Mouse (Mus musculus) urinary bladder, postnatal 10 days (tissue): ENCODE results near the gene Olfr829.
"Not testable (repeated sequence)": the region's sequence is repeated elsewhere in the genome, so short reads cannot be mapped to it uniquely, and the experiment has no call there.

Experiments
- DNase-seq: peaks from one replicate; pipeline ENCODE4 v3.0.0; 2022; ENCODE audit warnings: low spot score

The Olfr829 gene

DNA sequence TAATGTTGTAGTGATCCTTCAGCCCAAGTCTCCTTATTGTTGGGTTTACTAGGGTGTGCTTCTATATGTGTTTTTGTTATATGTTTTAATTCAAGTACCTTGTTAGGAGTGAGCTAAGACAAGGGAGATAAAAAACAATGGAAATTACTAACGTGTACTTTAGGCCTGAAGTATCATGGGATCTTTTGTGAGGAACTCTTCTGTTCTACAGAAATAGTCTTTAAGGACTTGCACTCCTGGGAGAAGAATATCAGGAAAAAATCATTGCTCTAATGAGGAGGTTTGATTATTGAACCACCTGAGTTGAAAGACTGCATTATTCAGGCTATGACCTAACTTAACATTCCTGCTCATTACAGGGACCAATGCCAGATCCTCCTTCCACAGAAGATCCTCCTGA lies at the start of gene Olfr829:
TSS of gene Olfr829 (plus strand) at position 301 of the 400 bp plus-strand sequence.
- no peak for DNase-seq

DNA sequence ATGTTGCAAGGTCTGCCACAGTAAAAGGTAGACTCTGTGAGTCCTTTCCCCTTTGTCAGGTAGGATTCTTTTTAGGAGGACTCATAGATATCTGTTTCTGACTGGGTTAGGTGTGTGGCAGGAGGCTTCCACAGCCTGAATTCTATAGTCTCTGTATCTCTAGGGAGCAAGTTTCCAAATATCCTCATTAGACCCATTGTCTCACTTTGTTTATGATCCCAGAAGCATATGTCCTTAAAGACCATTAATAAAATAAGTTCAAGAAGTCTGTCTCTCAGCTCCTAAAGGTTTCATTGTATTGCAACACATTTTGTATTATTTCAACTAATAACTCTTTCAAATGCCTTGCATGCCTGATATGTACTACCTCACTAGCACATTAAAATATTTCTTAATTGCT lies 35.3 kb upstream of the Olfr829 start, which contains the start of gene Olfr828:
TSS of gene Olfr828 (minus strand) at position 101 of the 400 bp plus-strand sequence.
- DNase-seq = no peak

DNA sequence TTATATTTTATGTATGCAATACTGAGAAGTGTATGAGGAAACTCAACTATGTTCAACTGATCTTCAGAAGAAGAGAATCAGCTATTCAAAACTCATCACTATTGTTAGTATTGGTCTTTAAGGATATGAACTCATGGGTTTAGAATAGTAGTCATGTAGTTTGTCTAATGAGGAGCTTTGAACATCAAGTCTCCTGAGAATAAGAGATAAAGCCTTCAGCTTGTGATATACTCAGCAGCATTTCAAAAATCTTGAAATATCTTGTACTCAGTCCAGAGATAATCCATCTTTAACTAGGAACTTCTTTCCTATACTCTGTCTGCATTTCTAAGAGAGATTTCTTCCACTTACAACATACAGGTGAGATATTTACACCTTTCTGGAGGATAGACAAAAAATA lies 19.7 kb downstream of the Olfr829 start, which contains the start of gene Olfr830:
TSS of gene Olfr830 (plus strand) at position 301 of the 400 bp plus-strand sequence.
- DNase-seq = no peak

DNA sequence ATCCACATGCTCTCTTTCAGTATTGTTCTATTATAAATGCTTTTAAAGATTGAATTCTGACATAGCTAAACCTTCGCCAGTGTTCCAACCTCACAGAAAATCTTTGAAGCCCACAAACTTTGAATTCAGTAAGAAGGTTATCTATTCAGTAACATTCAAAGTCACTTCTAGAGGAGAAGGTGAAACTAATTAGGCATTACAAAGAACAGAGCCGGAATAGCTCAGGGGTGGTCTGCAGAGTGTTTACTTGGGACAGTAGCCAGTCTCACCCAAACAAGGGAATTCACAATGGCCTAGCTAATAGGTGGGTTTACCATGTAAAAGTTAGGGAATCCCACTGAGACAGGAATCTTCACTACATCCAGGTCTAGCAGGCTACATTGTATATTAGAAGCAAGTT lies 53.0 kb downstream of the Olfr829 start:
- not testable (repeated sequence) for DNase-seq
